Comparison of ENCODE assay signal across 7 mouse cellular contexts in the genomic region with DNA sequence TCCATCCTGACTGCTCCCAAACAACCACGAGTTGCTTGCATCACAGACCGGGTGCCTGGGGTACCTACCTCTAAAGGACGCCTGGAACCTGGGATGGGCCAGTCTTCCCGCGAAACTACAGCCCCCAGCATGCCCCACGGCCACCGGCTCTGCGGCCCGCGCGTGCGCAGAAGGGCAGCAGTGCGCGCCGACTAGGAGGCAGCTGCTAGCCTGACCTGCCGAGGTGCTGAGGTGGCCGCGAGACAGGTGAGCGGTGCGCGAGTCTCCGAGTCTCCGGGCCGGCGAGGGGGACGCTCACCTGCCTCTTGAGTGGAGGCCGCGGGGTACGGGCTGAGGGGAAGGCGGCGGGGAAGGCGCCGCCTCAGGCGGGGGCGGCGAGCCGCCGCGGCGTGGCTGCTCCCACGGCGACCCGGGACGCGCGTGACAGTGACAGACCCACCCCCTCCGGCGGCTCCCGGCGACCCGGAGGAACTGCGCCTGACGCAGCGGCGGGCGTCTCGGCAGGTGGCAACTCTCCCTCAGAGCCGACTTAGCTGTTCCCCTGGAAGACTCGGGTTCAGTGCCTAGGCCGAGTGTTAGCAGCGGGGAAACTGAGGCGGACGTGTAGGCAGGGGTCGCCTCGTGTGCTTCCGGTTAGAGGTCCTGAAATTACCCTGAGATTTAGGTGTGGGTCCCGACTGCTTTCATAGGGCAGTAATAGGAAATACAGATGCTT. TPM values are rescaled to one million over a fixed set of nuclear protein-coding genes. Genes with fewer than 3 reads are reported as not detected.
A peak's percentile ranks its signal among the peaks of the same experiment; 100 is the strongest.
DNase-seq lines count a peak whose midpoint lies in the region; ATAC-seq and TF ChIP-seq lines count a peak whose summit lies in the region.

A gene (plus strand): TSS at position 146 of the 715 bp plus-strand sequence.

- no peaks in the 10 kb centered on the region for H3K36me3 ChIP-seq in embryonic facial prominence, embryonic 13.5 days
- peaks cover 2% of the 10 kb centered on the region; the same call in 1 of the 2 replicates for H3K36me3 ChIP-seq in heart, adult 2 months (ENCODE audit: control insufficient read depth, insufficient read depth, low read length)
- H3K36me3 ChIP-seq in limb, embryonic 13.5 days = no peaks in the 10 kb centered on the region
- no peaks in the 10 kb centered on the region for H3K36me3 ChIP-seq in midbrain, embryonic 16.5 days (ENCODE audit: control insufficient read depth, insufficient read depth, low read length)

- under 1% methylated on average over 67 of the region's 67 CpGs for WGBS in embryonic facial prominence, embryonic 13.5 days
- 1% methylated on average over 64 of the region's 67 CpGs for WGBS in heart, adult 2 months
- WGBS in limb, embryonic 13.5 days = under 1% methylated on average over 60 of the region's 67 CpGs
- WGBS in midbrain, embryonic 16.5 days = under 1% methylated on average over 64 of the region's 67 CpGs

- no peaks in the 10 kb centered on the region for H3K9me3 ChIP-seq in embryonic facial prominence, embryonic 13.5 days
- H3K9me3 ChIP-seq in limb, embryonic 13.5 days = no peaks in the 10 kb centered on the region
- no peaks in the 10 kb centered on the region for H3K9me3 ChIP-seq in midbrain, embryonic 16.5 days (replicated peaks; ENCODE audit: control insufficient read depth, low read length, poor library complexity, severe bottlenecking)

- no peak for TF ChIP-seq EP300 in heart, adult 2 months (IDR thresholded peaks at IDR 0.05; ENCODE audit: insufficient read depth, low read depth, low read length)

- DNase-seq in adrenal gland, postnatal 36 days = peak; percentile 91 to 93
- DNase-seq in heart, adult 2 months = peak; percentile 90 to 91
- peak; percentile 83 to 86 for DNase-seq in kidney, adult 8-10 months
- DNase-seq in spleen, postnatal 10 days (ENCODE audit: low spot score in 2 of 2) = peak; percentile 76 to 88

- TF ChIP-seq CTCF in heart, adult 2 months (IDR thresholded peaks at IDR 0.05) = no peak

- TF ChIP-seq POLR2A in heart, adult 2 months (IDR thresholded peaks at IDR 0.05; ENCODE audit: insufficient read depth, low read depth, low read length) = peak; percentile 48; the same call in 1 of the 2 replicates

- intact Hi-C loops in heart, adult 2 months (cut with DNase I) = no loop called here

- H3K27me3 ChIP-seq in embryonic facial prominence, embryonic 13.5 days = no peaks in the 10 kb centered on the region
- H3K27me3 ChIP-seq in heart, adult 2 months (ENCODE audit: control insufficient read depth, insufficient read depth, low read length) = no peaks in the 10 kb centered on the region
- H3K27me3 ChIP-seq in limb, embryonic 13.5 days = no peaks in the 10 kb centered on the region
- no peaks in the 10 kb centered on the region for H3K27me3 ChIP-seq in midbrain, embryonic 16.5 days (ENCODE audit: control insufficient read depth, insufficient read depth, low read depth, low read length)

- peaks cover 7% of the 10 kb centered on the region; the same call in 1 of the 2 replicates for H3K4me1 ChIP-seq in embryonic facial prominence, embryonic 13.5 days
- peaks cover 2% of the 10 kb centered on the region for H3K4me1 ChIP-seq in heart, adult 2 months (ENCODE audit: control insufficient read depth, insufficient read depth, low read length)
- H3K4me1 ChIP-seq in limb, embryonic 13.5 days = peaks cover 9% of the 10 kb centered on the region; the same call in 1 of the 2 replicates
- H3K4me1 ChIP-seq in midbrain, embryonic 16.5 days (ENCODE audit: control insufficient read depth, insufficient read depth, low read length) = peaks cover 15% of the 10 kb centered on the region

- H3K27ac ChIP-seq in embryonic facial prominence, embryonic 13.5 days = no peak within 1 kb of the TSS
- H3K27ac ChIP-seq in heart, adult 2 months = peak within 1 kb of the TSS; percentile 65
- H3K27ac ChIP-seq in limb, embryonic 13.5 days = no peak within 1 kb of the TSS
- peak within 1 kb of the TSS; percentile 77 for H3K27ac ChIP-seq in midbrain, embryonic 16.5 days (ENCODE audit: low read length)

- H3K79me2 ChIP-seq in heart, adult 2 months (replicated peaks; ENCODE audit: control insufficient read depth, insufficient read depth, low read length) = no peaks in the 10 kb centered on the region

- peak within 1 kb of the TSS; percentile 90 for H3K4me3 ChIP-seq in embryonic facial prominence, embryonic 13.5 days
- peak within 1 kb of the TSS; percentile 75 for H3K4me3 ChIP-seq in heart, adult 2 months
- H3K4me3 ChIP-seq in limb, embryonic 13.5 days = peak within 1 kb of the TSS; percentile 85
- peak within 1 kb of the TSS; percentile 90 for H3K4me3 ChIP-seq in midbrain, embryonic 16.5 days (ENCODE audit: low read depth, low read length)

- ATAC-seq in embryonic facial prominence, embryonic 13.5 days (ENCODE audit: insufficient number of reproducible peaks, insufficient read depth, low FRiP score, low TSS enrichment, low read depth) = peak; percentile 80; the same call in 1 of the 2 replicates
- ATAC-seq in limb, embryonic 13.5 days (ENCODE audit: low FRiP score, low read depth) = peak; percentile 94
- ATAC-seq in midbrain, embryonic 16.5 days = peak; percentile 95

- H3K9ac ChIP-seq in embryonic facial prominence, embryonic 13.5 days = peak within 1 kb of the TSS; percentile 80
- peak within 1 kb of the TSS; percentile 91 for H3K9ac ChIP-seq in heart, adult 2 months (ENCODE audit: low read depth, low read length)
- peak within 1 kb of the TSS; percentile 77 for H3K9ac ChIP-seq in limb, embryonic 13.5 days
- peak within 1 kb of the TSS; percentile 88 for H3K9ac ChIP-seq in midbrain, embryonic 16.5 days (ENCODE audit: low read depth, low read length)

- peak within 1 kb of the TSS; percentile 91 for H3K4me2 ChIP-seq in embryonic facial prominence, embryonic 13.5 days
- peak within 1 kb of the TSS; percentile 90 for H3K4me2 ChIP-seq in limb, embryonic 13.5 days (replicated peaks)
- peak within 1 kb of the TSS; percentile 61 for H3K4me2 ChIP-seq in midbrain, embryonic 16.5 days (ENCODE audit: low read length)

RNA-seq across cellular contexts. Expression of the gene that starts here (rescaled TPM):
- 10 to 100 TPM; 15.9 to 23.8 TPM for total RNA-seq in adrenal gland, postnatal 36 days (2021)
- polyA plus RNA-seq in embryonic facial prominence, embryonic 13.5 days (2015; fragmentation: Nextera tagmentation; extraction: Ambion mirVana) = 25.9 and 26.3 TPM in 2 replicates
- total RNA-seq in heart, adult 2 months (2021) = 10 to 100 TPM; 14.0 to 16.2 TPM
- polyA plus RNA-seq in heart, adult 2 months (2012; rRNA removed) = 14.2 and 16.0 TPM in 2 replicates
- 28.9 and 31.2 TPM in 2 replicates for polyA plus RNA-seq in limb, embryonic 13.5 days (2015; fragmentation: Nextera tagmentation; extraction: Ambion mirVana)
- polyA plus RNA-seq in midbrain, embryonic 16.5 days (2015; fragmentation: Nextera tagmentation; extraction: Ambion mirVana) = 74.3 and 84.5 TPM in 2 replicates

Comparison
In these comparisons a context has a peak if more than half of its experiments do, and no peak if none do; other contexts are left out.
1. H3K27ac ChIP-seq: peak in heart, adult 2 months (single experiment) and midbrain, embryonic 16.5 days (single experiment); none in embryonic facial prominence, embryonic 13.5 days (single experiment) and limb, embryonic 13.5 days (single experiment).
2. Peak in every context shown above with its lines, with median percentiles within 50 percentile points of each other: DNase-seq, ATAC-seq, H3K4me2 ChIP-seq, H3K4me3 ChIP-seq and H3K9ac ChIP-seq.